Mouse (Mus musculus) embryonic facial prominence, embryonic 13.5 days (tissue): ENCODE measurements at regions not wholly inside any gene's neighbourhood (a gene's known extent, or its start where the extent isn't known, plus 50 kb on each side); places are given as distances from the start of the nearest gene placed in this dataset.

Source experiments
- ATAC-seq: fragments of 200-750 bp; cut with Nextera tagmentation; 2 replicates; pipeline ENCODE4 v1.8.0; 2017; ENCODE audit warnings: low read depth; ENCODE audit not compliant: insufficient number of reproducible peaks, insufficient read depth, low FRiP score, low TSS enrichment
- H3K27ac ChIP-seq: fragments of 300-500 bp; sonication (generic); 2 replicates; pipeline ENCODE4 v1.5.1; 2015; ENCODE audit warnings: moderate library complexity, mild to moderate bottlenecking, inconsistent platforms
- H3K27me3 ChIP-seq: fragments of 300-500 bp; sonication (generic); 2 replicates; pipeline ENCODE4 v1.6.1; 2015; ENCODE audit warnings: mild to moderate bottlenecking, inconsistent platforms
- H3K36me3 ChIP-seq: fragments of 300-500 bp; sonication (generic); 2 replicates; pipeline ENCODE4 v1.6.1; 2015; ENCODE audit warnings: mild to moderate bottlenecking, inconsistent platforms
- H3K4me1 ChIP-seq: fragments of 300-500 bp; sonication (generic); 2 replicates; pipeline ENCODE4 v1.6.1; 2015; ENCODE audit warnings: inconsistent platforms
- H3K4me2 ChIP-seq: fragments of 300-500 bp; sonication (generic); 2 replicates; pipeline ENCODE4 v1.6.1; 2015; ENCODE audit warnings: moderate library complexity, mild to moderate bottlenecking, inconsistent platforms
- H3K4me3 ChIP-seq: fragments of 300-500 bp; sonication (generic); 2 replicates; pipeline ENCODE4 v1.5.1; 2015; ENCODE audit warnings: mild to moderate bottlenecking, inconsistent platforms
- H3K9ac ChIP-seq: fragments of 300-500 bp; sonication (generic); 2 replicates; pipeline ENCODE4 v1.6.1; 2015; ENCODE audit warnings: mild to moderate bottlenecking, inconsistent platforms
- H3K9me3 ChIP-seq: fragments of 300-500 bp; sonication (generic); 2 replicates; pipeline ENCODE4 v1.6.1; 2016; ENCODE audit warnings: inconsistent platforms
- WGBS: fragments of 180-500 bp; shearing (Covaris S2); methylation state at CpG from one replicate; pipeline ENCODE4 v1.1.7; 2015; ENCODE audit warnings: mixed read lengths; 5-methylcytosine and 5-hydroxymethylcytosine counted together

- Histone ChIP-seq H3K27ac (no peak overlapping the region), H3K27me3 (no peaks in the 10 kb centered on the region), H3K36me3 (no peaks in the 10 kb centered on the region), H3K9me3 (no peaks in the 10 kb centered on the region), H3K9ac (no peak overlapping the region), H3K4me2 (no peak overlapping the region), H3K4me1 (no peaks in the 10 kb centered on the region), H3K4me3 (no peak overlapping the region)
- ATAC-seq, result no peak
- 66% methylated on average over 15 of the region's 15 CpGs for WGBS
Observed at GRCm38 (mm10) chr3:100747421-100748308, 62.4 kb upstream of the Man1a2 start.

GRCm38 (mm10) chr3:100737660-100738059 lies 52.4 kb upstream of the Man1a2 start:
- no peak for ATAC-seq

GRCm38 (mm10) chr3:100736539-100736938 lies 51.2 kb upstream of the Man1a2 start:
- no peak overlapping the region for H3K27ac ChIP-seq
- 85% methylated on average over 3 of the region's 3 CpGs for whole genome bisulfite sequencing
- no peaks in the 10 kb centered on the region; the same call in 1 of the 2 replicates for H3K27me3 ChIP-seq
- no peak for ATAC-seq
- no peaks in the 10 kb centered on the region for H3K36me3 ChIP-seq
- no peak overlapping the region for H3K9ac ChIP-seq
- peaks cover 6% of the 10 kb centered on the region for H3K4me1 ChIP-seq
- no peak overlapping the region for H3K4me3 ChIP-seq
- H3K9me3 ChIP-seq, result no peaks in the 10 kb centered on the region
- no peak overlapping the region for H3K4me2 ChIP-seq

More at GRCm38 (mm10) chr3:100737660-100738059, 52.4 kb upstream of the Man1a2 start:
- Histone ChIP-seq H3K27me3 (no peaks in the 10 kb centered on the region; the same call in 1 of the 2 replicates), H3K9me3 (no peaks in the 10 kb centered on the region), H3K4me3 (no peak overlapping the region), H3K27ac (no peak overlapping the region), H3K4me1 (peaks cover 6% of the 10 kb centered on the region), H3K36me3 (no peaks in the 10 kb centered on the region), H3K4me2 (no peak overlapping the region), H3K9ac (no peak overlapping the region)
- 83% methylated on average over 7 of the region's 7 CpGs for WGBS
